ENCODE assay signal across 22 mouse cellular contexts in the genomic region with DNA sequence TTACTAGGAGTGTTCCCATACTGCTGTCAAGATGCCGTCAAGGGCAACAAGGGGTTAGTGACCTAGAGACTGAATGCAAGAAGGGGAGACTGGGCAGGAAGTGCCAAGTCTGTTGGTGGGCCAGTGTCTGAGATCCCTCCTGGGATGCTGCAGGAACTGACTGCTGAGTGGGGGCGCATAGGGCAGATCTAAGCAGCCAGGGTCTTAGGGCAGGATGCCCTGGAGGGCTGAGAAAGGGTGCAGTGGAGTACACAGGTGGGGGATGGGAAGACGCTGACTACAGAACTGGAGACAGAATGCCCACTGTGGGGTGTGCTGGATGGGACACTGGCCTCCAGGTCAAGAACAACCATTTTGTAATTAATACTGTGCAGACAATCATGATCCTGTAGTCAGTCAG. TPM values are rescaled to one million over a fixed set of nuclear protein-coding genes. Genes with fewer than 3 reads are reported as not detected.
DNase-seq lines count a peak whose midpoint lies in the region; ATAC-seq and TF ChIP-seq lines count a peak whose summit lies in the region.
"Had no signal": no experiment of that assay in that cellular context is flagged by ENCODE, and none has a peak within 500 bp of the region (broad histone marks: within the 10 kb centered on the region; RNA-seq: fewer than 3 reads in every experiment).

No protein-coding gene starts in this region.

- H3K36me3 ChIP-seq in kidney, embryonic 16.5 days (ENCODE audit: insufficient read depth, low read length) = peaks cover 44% of the 10 kb centered on the region
- peaks cover 30% of the 10 kb centered on the region for H3K36me3 ChIP-seq in ES-Bruce4 (ENCODE audit: control insufficient read depth, insufficient read depth, low read length, poor library complexity, severe bottlenecking)
- H3K36me3 ChIP-seq in stomach, embryonic 16.5 days (ENCODE audit: control insufficient read depth, insufficient read depth, low read length) = peaks cover 34% of the 10 kb centered on the region

- H3K9me3 ChIP-seq in kidney, embryonic 16.5 days (ENCODE audit: low read length) = no peaks in the 10 kb centered on the region
- H3K9me3 ChIP-seq in ES-Bruce4 (replicated peaks; ENCODE audit: control insufficient read depth, insufficient read depth, low read length, poor library complexity, severe bottlenecking) = no peaks in the 10 kb centered on the region
- H3K9me3 ChIP-seq in stomach, embryonic 16.5 days (replicated peaks; ENCODE audit: control insufficient read depth, low read length) = no peaks in the 10 kb centered on the region
- H3K9me3 ChIP-seq: G1E; kidney, embryonic 15.5 days; liver, embryonic 12.5 days; midbrain, embryonic 12.5 days had no signal

- H3K9ac ChIP-seq in kidney, embryonic 16.5 days (replicated peaks; ENCODE audit: low read length) = no peak overlapping the region
- H3K9ac ChIP-seq in ES-Bruce4 (ENCODE audit: low read depth, poor library complexity, severe bottlenecking) = peak overlapping the region; percentile 30; the same call in 1 of the 2 replicates
- no peak overlapping the region for H3K9ac ChIP-seq in stomach, embryonic 16.5 days (ENCODE audit: low read length)
- H3K9ac ChIP-seq: hindbrain, embryonic 14.5 days; kidney, embryonic 15.5 days; liver, embryonic 12.5 days; midbrain, embryonic 12.5 days had no signal

- no peak overlapping the region for H3K4me3 ChIP-seq in kidney, embryonic 16.5 days (ENCODE audit: low read length)
- peak overlapping the region; percentile 24 for H3K4me3 ChIP-seq in ES-Bruce4 (ENCODE audit: low read depth, low read length)
- no peak overlapping the region for H3K4me3 ChIP-seq in stomach, embryonic 16.5 days (replicated peaks; ENCODE audit: low read length)
- H3K4me3 ChIP-seq: gastrocnemius, adult 2 months; kidney, embryonic 15.5 days; liver, embryonic 12.5 days; midbrain, embryonic 12.5 days had no signal

- no peak for TF ChIP-seq CTCF in ES-Bruce4 (IDR thresholded peaks at IDR 0.05; ENCODE audit: low read depth, low read length)

- TF ChIP-seq POLR2A in ES-Bruce4 (IDR thresholded peaks at IDR 0.05; ENCODE audit: insufficient read depth, low read length) = no peak

- peak; percentile 58; the same call in 1 of the 2 replicates for TF ChIP-seq EP300 in ES-Bruce4 (IDR thresholded peaks at IDR 0.05; ENCODE audit: insufficient read depth, low read depth, low read length)

- H3K27ac ChIP-seq in kidney, embryonic 16.5 days (ENCODE audit: low read length) = no peak overlapping the region
- H3K27ac ChIP-seq in ES-Bruce4 (ENCODE audit: insufficient read depth, low read length) = peak overlapping the region; percentile 84
- H3K27ac ChIP-seq in stomach, embryonic 16.5 days (ENCODE audit: low read length) = peak overlapping the region; percentile 57; the same call in 1 of the 2 replicates
- H3K27ac ChIP-seq: gastrocnemius, adult 2 months; hindbrain, embryonic 14.5 days; kidney, embryonic 15.5 days; liver, embryonic 12.5 days; midbrain, embryonic 12.5 days had no signal

- WGBS in kidney, embryonic 16.5 days = 86% methylated on average over 3 of the region's 3 CpGs
- 76% methylated on average over 3 of the region's 3 CpGs for WGBS in stomach, embryonic 16.5 days

- intact Hi-C loops in heart, postnatal 10 days (cut with DNase I) = no loop called here

- no peaks in the 10 kb centered on the region for H3K4me1 ChIP-seq in kidney, embryonic 16.5 days (ENCODE audit: insufficient read depth, low read length)
- H3K4me1 ChIP-seq in ES-Bruce4 (ENCODE audit: control insufficient read depth, insufficient read depth, low read length) = peaks cover 5% of the 10 kb centered on the region
- no peaks in the 10 kb centered on the region for H3K4me1 ChIP-seq in stomach, embryonic 16.5 days (ENCODE audit: control insufficient read depth, insufficient read depth, low read length)
- H3K4me1 ChIP-seq: kidney, embryonic 15.5 days; liver, embryonic 12.5 days; midbrain, embryonic 12.5 days had no signal

- no peak overlapping the region for H3K4me2 ChIP-seq in kidney, embryonic 16.5 days (replicated peaks; ENCODE audit: low read depth, low read length)
- no peak overlapping the region for H3K4me2 ChIP-seq in stomach, embryonic 16.5 days (ENCODE audit: low read depth, low read length)
- H3K4me2 ChIP-seq: hindbrain, embryonic 14.5 days; kidney, embryonic 15.5 days; liver, embryonic 12.5 days; midbrain, embryonic 12.5 days had no signal

- 0 out of 2 replicates have a peak, but pooled peaks have one; percentile 19 for ATAC-seq in kidney, embryonic 16.5 days (ENCODE audit: low FRiP score, low TSS enrichment)
- ATAC-seq in stomach, embryonic 16.5 days (ENCODE audit: insufficient read depth, low FRiP score) = 0 out of 2 replicates have a peak, but pooled peaks have one; percentile 21
- ATAC-seq: forebrain, embryonic 14.5 days; liver, embryonic 12.5 days; Patski had no signal

- DNase-seq in heart, adult 11 months = peak; percentile 85
- no peak for DNase-seq in heart, postnatal 10 days
- no peak for DNase-seq in kidney, postnatal 25 days
- DNase-seq in testis, postnatal 10 days (ENCODE audit: low spot score) = no peak
- DNase-seq: cerebellum, adult 11 months; gastrocnemius, adult 2 months; left cerebral cortex, postnatal 4 days; lung, adult 2 months; lung, postnatal 14 days; thymus, postnatal 36 days had no signal

- H3K27me3 ChIP-seq in kidney, embryonic 16.5 days (ENCODE audit: insufficient read depth, low read length) = no peaks in the 10 kb centered on the region
- no peaks in the 10 kb centered on the region for H3K27me3 ChIP-seq in ES-Bruce4 (ENCODE audit: control insufficient read depth, insufficient read depth, low read length, poor library complexity, severe bottlenecking)
- H3K27me3 ChIP-seq in stomach, embryonic 16.5 days (ENCODE audit: control insufficient read depth, insufficient read depth, low read length) = no peaks in the 10 kb centered on the region
- H3K27me3 ChIP-seq: kidney, embryonic 15.5 days; liver, embryonic 12.5 days; midbrain, embryonic 12.5 days; Patski had no signal

RNA-seq across cellular contexts. Expression of gene Pdcd2l, which starts 12.7 kb away (rescaled TPM):
- total RNA-seq in heart, postnatal 10 days (2021) = 10 to 100 TPM; 18.9 to 19.4 TPM
- 70.4 and 77.0 TPM in 2 replicates for polyA plus RNA-seq in kidney, embryonic 16.5 days (2015; fragmentation: Nextera tagmentation; extraction: Ambion mirVana)
- 37.5 and 38.0 TPM in 2 replicates for polyA plus RNA-seq in ES-Bruce4 (2011; ENCODE audit: insufficient read depth, insufficient read length, low read depth, missing spikeins)
- polyA plus RNA-seq in stomach, embryonic 16.5 days (2015; fragmentation: Nextera tagmentation; extraction: Ambion mirVana) = 53.6 and 54.8 TPM in 2 replicates

RNA-seq across cellular contexts. Expression of gene Uba2, which starts 14.4 kb away (rescaled TPM):
- 10 to 100 TPM; 51.0 to 53.5 TPM for total RNA-seq in heart, postnatal 10 days (2021)
- polyA plus RNA-seq in kidney, embryonic 16.5 days (2015; fragmentation: Nextera tagmentation; extraction: Ambion mirVana) = 212 and 216 TPM in 2 replicates
- polyA plus RNA-seq in ES-Bruce4 (2011; ENCODE audit: insufficient read depth, insufficient read length, low read depth, missing spikeins) = 220 and 223 TPM in 2 replicates
- 161 and 165 TPM in 2 replicates for polyA plus RNA-seq in stomach, embryonic 16.5 days (2015; fragmentation: Nextera tagmentation; extraction: Ambion mirVana)

RNA-seq across cellular contexts. Expression of gene Gpi1, which starts 46.3 kb away (rescaled TPM):
- total RNA-seq in heart, postnatal 10 days (2021) = 100 to 1,000 TPM; 556 to 561 TPM
- polyA plus RNA-seq in kidney, embryonic 16.5 days (2015; fragmentation: Nextera tagmentation; extraction: Ambion mirVana) = 424 and 436 TPM in 2 replicates
- 655 and 670 TPM in 2 replicates for polyA plus RNA-seq in ES-Bruce4 (2011; ENCODE audit: insufficient read depth, insufficient read length, low read depth, missing spikeins)
- polyA plus RNA-seq in stomach, embryonic 16.5 days (2015; fragmentation: Nextera tagmentation; extraction: Ambion mirVana) = 347 and 352 TPM in 2 replicates

RNA-seq across cellular contexts. Expression of gene Wtip, which starts 50.7 kb away (rescaled TPM):
- 10 to 100 TPM; 22.5 to 26.0 TPM for total RNA-seq in heart, postnatal 10 days (2021)
- polyA plus RNA-seq in kidney, embryonic 16.5 days (2015; fragmentation: Nextera tagmentation; extraction: Ambion mirVana) = 6.1 and 7.3 TPM in 2 replicates
- polyA plus RNA-seq in ES-Bruce4 (2011; ENCODE audit: insufficient read depth, insufficient read length, low read depth, missing spikeins) = 43.3 and 55.5 TPM in 2 replicates
- 4.2 and 4.3 TPM in 2 replicates for polyA plus RNA-seq in stomach, embryonic 16.5 days (2015; fragmentation: Nextera tagmentation; extraction: Ambion mirVana)
- total RNA-seq: G1E; monocyte, adult 5-6 weeks; neutrophil, adult 5-6 weeks had no signal
- polyA plus RNA-seq: G1E had no signal
